Mouse (Mus musculus): ENCODE data around the gene Col16a1. TPM values are rescaled to one million over a fixed set of nuclear protein-coding genes. Genes with fewer than 3 reads are reported as not detected.

The Col16a1 gene
- polyA plus RNA-seq, 1 experiment from 2014 or later, result 26.2 TPM

DNA sequence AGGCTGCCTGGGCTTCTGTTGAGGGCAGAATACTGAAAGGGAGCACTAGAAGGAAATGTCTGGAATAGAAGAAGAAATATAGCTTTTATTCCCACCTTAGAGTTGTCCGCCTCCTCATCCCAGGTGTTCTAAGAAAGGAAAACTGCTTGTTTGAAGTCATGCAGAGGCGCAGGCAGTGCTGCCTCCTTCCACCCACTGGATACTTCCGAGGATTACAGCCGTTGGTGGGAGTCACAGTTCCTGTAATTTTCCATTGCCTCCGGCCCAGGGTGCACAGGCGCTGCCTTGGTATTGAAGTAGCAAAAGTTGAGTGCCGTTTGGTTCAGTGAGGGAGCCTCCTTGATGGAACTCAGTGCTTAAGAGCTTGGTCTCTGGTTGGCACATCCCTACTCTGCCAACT lies 62.5 kb downstream of the Col16a1 start:
- TF ChIP-seq CTCF (IDR thresholded peaks at IDR 0.05) (0 out of 2 replicates have a peak, but pooled peaks have one; percentile 10), EP300 (IDR thresholded peaks at IDR 0.05) (no peak)
- Histone ChIP-seq H3K4me3 (ENCODE audit: low read depth, low read length) (no peak overlapping the region), H3K27me3 (replicated peaks; ENCODE audit: insufficient read depth, low read length) (no peaks in the 10 kb centered on the region), H3K36me3 (ENCODE audit: insufficient read depth, low read length) (no peaks in the 10 kb centered on the region; the same call in 1 of the 2 replicates), H3K4me2 (replicated peaks; ENCODE audit: low read depth, low read length) (0 out of 2 replicates have a peak overlapping the region, but pooled peaks have one; percentile 22), H3K27ac (ENCODE audit: low read length) (peak overlapping the region; percentile 92), H3K9me3 (ENCODE audit: low read length) (no peaks in the 10 kb centered on the region), H3K4me1 (ENCODE audit: insufficient read depth, low read depth, low read length) (peaks cover 21% of the 10 kb centered on the region), H3K9ac (replicated peaks; ENCODE audit: low read depth) (peak overlapping the region; percentile 12; the same call in 1 of the 2 replicates)
- 64% methylated on average over 7 of the region's 7 CpGs for WGBS
- ATAC-seq, result 0 out of 2 replicates have a peak, but pooled peaks have one; percentile 6
- DNase-seq (ENCODE audit: low spot score), result peak; percentile 50

DNA sequence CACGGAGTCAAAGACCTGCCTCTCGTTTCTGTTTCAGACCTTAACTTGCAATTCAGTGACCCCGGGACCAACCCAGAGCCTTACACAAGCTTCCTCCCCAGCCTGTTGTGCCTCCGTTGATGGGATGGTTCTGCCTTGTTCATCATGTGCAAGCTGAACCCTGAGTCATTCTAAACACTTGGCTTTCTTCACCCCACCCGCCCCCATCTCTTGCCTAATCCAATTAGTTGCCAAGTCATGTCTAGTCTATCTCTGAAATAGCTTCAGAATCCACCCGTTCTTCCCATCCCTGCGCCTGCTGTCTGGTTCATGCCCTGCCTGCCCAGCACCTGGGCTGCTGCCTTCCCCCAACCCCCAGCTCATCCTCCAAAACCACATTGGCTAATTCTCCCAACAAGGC lies 64.7 kb downstream of the Col16a1 start:
- Histone ChIP-seq H3K4me3 (ENCODE audit: low read depth, low read length) (no peak overlapping the region), H3K4me2 (replicated peaks; ENCODE audit: low read depth, low read length) (0 out of 2 replicates have a peak overlapping the region, but pooled peaks have one; percentile 11), H3K9ac (replicated peaks; ENCODE audit: low read depth) (no peak overlapping the region), H3K27ac (ENCODE audit: low read length) (peak overlapping the region; percentile 92; the same call in 1 of the 2 replicates), H3K36me3 (ENCODE audit: insufficient read depth, low read length) (peaks cover 6% of the 10 kb centered on the region; the same call in 1 of the 2 replicates), H3K4me1 (ENCODE audit: insufficient read depth, low read depth, low read length) (peaks cover 17% of the 10 kb centered on the region), H3K27me3 (replicated peaks; ENCODE audit: insufficient read depth, low read length) (no peaks in the 10 kb centered on the region), H3K9me3 (ENCODE audit: low read length) (no peaks in the 10 kb centered on the region)
- ATAC-seq (no peak), DNase-seq (ENCODE audit: low spot score) (peak; percentile 85)
- WGBS, result 50% methylated on average over 7 of the region's 7 CpGs
- TF ChIP-seq CTCF (IDR thresholded peaks at IDR 0.05), result no peak
- peak; percentile 67; the same call in 1 of the 2 replicates for TF ChIP-seq EP300 (IDR thresholded peaks at IDR 0.05)

DNA sequence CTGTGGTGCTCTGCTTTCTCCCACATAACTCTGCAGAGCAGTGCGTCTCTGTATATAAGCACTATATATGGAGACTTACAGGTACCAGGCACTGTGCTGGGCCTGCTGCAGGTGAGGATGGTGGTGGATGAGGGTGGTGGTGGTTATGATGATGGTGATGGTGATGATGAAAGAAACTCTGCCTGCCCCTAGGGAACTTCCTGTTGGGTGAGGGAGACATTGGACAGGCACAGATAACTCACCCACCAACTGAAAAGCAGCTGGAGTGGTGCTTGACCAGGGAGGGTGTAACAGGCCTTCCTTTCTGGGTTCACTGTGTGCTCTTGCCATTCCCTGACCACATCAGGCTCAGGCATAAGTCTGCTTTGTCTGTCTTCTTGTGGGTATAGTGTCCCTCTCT lies 65.1 kb downstream of the Col16a1 start:
- Histone ChIP-seq H3K4me3 (ENCODE audit: low read depth, low read length) (no peak overlapping the region), H3K27ac (ENCODE audit: low read length) (no peak overlapping the region), H3K9ac (replicated peaks; ENCODE audit: low read depth) (no peak overlapping the region), H3K9me3 (ENCODE audit: low read length) (no peaks in the 10 kb centered on the region), H3K27me3 (replicated peaks; ENCODE audit: insufficient read depth, low read length) (no peaks in the 10 kb centered on the region), H3K36me3 (ENCODE audit: insufficient read depth, low read length) (peaks cover 6% of the 10 kb centered on the region; the same call in 1 of the 2 replicates), H3K4me1 (ENCODE audit: insufficient read depth, low read depth, low read length) (peaks cover 17% of the 10 kb centered on the region), H3K4me2 (replicated peaks; ENCODE audit: low read depth, low read length) (no peak overlapping the region)
- WGBS, result 89% methylated on average over 1 of the region's 1 CpGs
- TF ChIP-seq CTCF (IDR thresholded peaks at IDR 0.05) (no peak), EP300 (IDR thresholded peaks at IDR 0.05) (no peak)
- no peak for ATAC-seq
- DNase-seq (ENCODE audit: low spot score), result no peak

DNA sequence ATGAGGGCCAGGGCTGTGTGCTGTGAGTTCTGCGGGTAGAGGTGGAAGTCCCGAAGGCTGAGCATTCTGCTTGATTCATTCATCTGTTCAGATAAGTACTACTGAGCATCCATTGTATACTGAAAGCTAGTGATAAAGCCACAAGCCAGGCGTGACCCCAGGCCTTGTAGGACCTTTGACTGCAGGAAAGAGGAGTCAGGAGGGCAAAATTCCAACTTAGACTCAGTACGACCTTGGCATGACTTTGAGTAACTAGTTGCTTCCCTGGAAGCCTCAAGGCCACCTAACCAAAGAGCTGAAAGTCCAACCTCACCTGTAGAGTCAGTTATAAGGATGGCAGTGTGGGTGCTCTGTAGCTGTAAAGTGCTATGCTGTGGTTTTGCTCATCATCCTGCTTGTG lies 73.1 kb downstream of the Col16a1 start:
- Histone ChIP-seq H3K9ac (replicated peaks; ENCODE audit: low read depth) (no peak overlapping the region), H3K27me3 (replicated peaks; ENCODE audit: insufficient read depth, low read length) (no peaks in the 10 kb centered on the region), H3K9me3 (ENCODE audit: low read length) (no peaks in the 10 kb centered on the region), H3K36me3 (ENCODE audit: insufficient read depth, low read length) (peaks cover 13% of the 10 kb centered on the region; the same call in 1 of the 2 replicates), H3K4me2 (replicated peaks; ENCODE audit: low read depth, low read length) (no peak overlapping the region), H3K27ac (ENCODE audit: low read length) (peak overlapping the region; percentile 86), H3K4me3 (ENCODE audit: low read depth, low read length) (no peak overlapping the region), H3K4me1 (ENCODE audit: insufficient read depth, low read depth, low read length) (peaks cover 7% of the 10 kb centered on the region; the same call in 1 of the 2 replicates)
- no peak for DNase-seq (ENCODE audit: low spot score)
- TF ChIP-seq CTCF (IDR thresholded peaks at IDR 0.05), result no peak
- no peak for TF ChIP-seq EP300 (IDR thresholded peaks at IDR 0.05)
- 77% methylated on average over 4 of the region's 4 CpGs for WGBS
- no peak for ATAC-seq

DNA sequence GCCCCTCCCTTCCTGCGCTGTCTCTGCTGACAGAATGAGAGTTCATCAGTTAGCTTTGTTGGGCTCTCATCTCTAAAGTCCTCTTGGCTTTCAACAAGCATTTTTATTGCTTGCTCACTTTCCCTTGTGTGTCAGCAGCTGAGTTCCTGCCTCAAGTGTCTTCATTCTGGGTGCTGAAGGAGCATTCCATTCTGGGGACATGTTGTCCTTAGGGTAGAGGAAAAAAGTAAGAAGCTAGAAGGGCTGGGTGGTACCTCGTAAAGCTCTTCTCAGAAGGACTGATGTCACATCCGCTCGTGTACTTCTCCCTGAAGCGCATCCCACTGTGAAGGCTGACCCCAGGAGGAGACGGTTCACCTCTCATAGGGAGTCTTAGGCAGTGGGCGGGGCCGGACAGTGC lies 73.9 kb downstream of the Col16a1 start:
- Histone ChIP-seq H3K4me1 (ENCODE audit: insufficient read depth, low read depth, low read length) (peaks cover 7% of the 10 kb centered on the region; the same call in 1 of the 2 replicates), H3K9me3 (ENCODE audit: low read length) (no peaks in the 10 kb centered on the region), H3K4me2 (replicated peaks; ENCODE audit: low read depth, low read length) (no peak overlapping the region), H3K27ac (ENCODE audit: low read length) (peak overlapping the region; percentile 91), H3K27me3 (replicated peaks; ENCODE audit: insufficient read depth, low read length) (no peaks in the 10 kb centered on the region), H3K4me3 (ENCODE audit: low read depth, low read length) (no peak overlapping the region), H3K36me3 (ENCODE audit: insufficient read depth, low read length) (peaks cover 19% of the 10 kb centered on the region; the same call in 1 of the 2 replicates), H3K9ac (replicated peaks; ENCODE audit: low read depth) (no peak overlapping the region)
- DNase-seq (ENCODE audit: low spot score), result peak; percentile 90
- 67% methylated on average over 8 of the region's 8 CpGs for WGBS
- TF ChIP-seq CTCF (IDR thresholded peaks at IDR 0.05) (no peak), EP300 (IDR thresholded peaks at IDR 0.05) (peak; percentile 100)
- peak; percentile 67 for ATAC-seq

DNA sequence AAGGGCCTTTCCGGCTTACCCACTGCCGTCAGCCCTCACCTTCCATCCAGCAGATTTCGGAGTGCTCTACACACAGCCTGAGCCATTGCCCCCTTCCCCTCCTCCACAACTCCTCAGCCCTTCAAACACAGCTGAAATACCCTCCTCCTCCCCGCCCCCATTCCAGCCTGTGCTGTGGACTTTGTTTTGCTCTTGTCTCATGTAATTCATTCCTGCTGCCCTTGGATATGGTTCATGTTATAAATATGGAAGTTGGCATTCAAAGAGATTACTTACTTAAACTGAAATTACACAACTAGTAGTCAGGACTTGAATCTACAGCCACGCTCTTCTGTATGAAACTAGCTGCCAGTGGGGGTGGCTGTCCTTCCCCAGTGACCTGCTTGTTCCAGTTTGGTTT lies 75.4 kb downstream of the Col16a1 start:
- H3K27ac ChIP-seq (ENCODE audit: low read length), result peak overlapping the region; percentile 91
- H3K9ac ChIP-seq (replicated peaks; ENCODE audit: low read depth), result no peak overlapping the region
- 67% methylated on average over 5 of the region's 5 CpGs for WGBS
- no peak overlapping the region for H3K4me3 ChIP-seq (ENCODE audit: low read depth, low read length)
- no peaks in the 10 kb centered on the region for H3K9me3 ChIP-seq (ENCODE audit: low read length)
- peaks cover 7% of the 10 kb centered on the region; the same call in 1 of the 2 replicates for H3K4me1 ChIP-seq (ENCODE audit: insufficient read depth, low read depth, low read length)
- DNase-seq (ENCODE audit: low spot score) (peak; percentile 52), ATAC-seq (no peak)
- H3K36me3 ChIP-seq (ENCODE audit: insufficient read depth, low read length), result peaks cover 19% of the 10 kb centered on the region; the same call in 1 of the 2 replicates
- H3K27me3 ChIP-seq (replicated peaks; ENCODE audit: insufficient read depth, low read length), result no peaks in the 10 kb centered on the region
- no peak for TF ChIP-seq CTCF (IDR thresholded peaks at IDR 0.05)
- TF ChIP-seq EP300 (IDR thresholded peaks at IDR 0.05), result peak; percentile 39; the same call in 1 of the 2 replicates
- no peak overlapping the region for H3K4me2 ChIP-seq (replicated peaks; ENCODE audit: low read depth, low read length)

All from lung, postnatal 0 days (tissue).